Mouse (Mus musculus): ENCODE data around the gene Rbp3.

DNA sequence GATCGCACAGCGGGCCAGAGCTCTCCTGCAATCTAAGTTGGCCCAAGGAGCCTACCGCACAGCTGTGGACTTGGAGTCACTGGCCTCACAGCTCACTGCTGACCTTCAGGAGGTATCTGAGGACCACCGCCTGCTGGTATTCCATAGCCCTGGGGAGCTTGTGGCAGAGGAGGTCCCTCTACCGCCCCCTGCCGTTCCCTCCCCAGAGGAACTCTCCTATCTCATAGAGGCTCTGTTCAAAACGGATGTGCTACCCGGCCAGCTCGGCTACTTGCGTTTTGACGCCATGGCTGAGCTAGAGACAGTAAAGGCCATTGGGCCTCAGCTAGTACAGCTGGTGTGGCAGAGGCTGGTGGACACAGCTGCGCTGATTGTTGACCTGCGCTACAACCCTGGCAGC lies 2.3 kb downstream of the Rbp3 start:
- TF ChIP-seq CTCF (IDR thresholded peaks at IDR 0.05; ENCODE audit: extremely low read depth, insufficient read depth, low read length), result no peak
- no peak for TF ChIP-seq POLR2A (IDR thresholded peaks at IDR 0.05; ENCODE audit: extremely low read depth, insufficient read depth, low read length)

Data from cortical plate, adult 2 months (tissue).